Mouse (Mus musculus) liver, adult 2 months (tissue): ENCODE data around the gene Naa35.

Source experiments
- CTCF ChIP-seq: fragments of 200-500 bp; IDR thresholded peaks from 2 replicates; pipeline ENCODE4 v1.5.1; 2011; ENCODE audit warnings: low read depth, low read length, control low read depth
- POLR2A ChIP-seq: fragments of 200-500 bp; IDR thresholded peaks from 2 replicates; pipeline ENCODE4 v1.6.1; 2011; ENCODE audit warnings: low read length, control low read depth; ENCODE audit not compliant: insufficient read depth; ENCODE audit errors: extremely low read depth

GRCm38 (mm10) chr13:59554772-59555505 is 30.1 kb upstream of the Naa35 start:
- no peak for TF ChIP-seq CTCF
- TF ChIP-seq POLR2A = no peak
